Mouse (Mus musculus) liver, adult 2 months (tissue): ENCODE results near the gene Ets1. TPM values are rescaled to one million over a fixed set of nuclear protein-coding genes. Genes with fewer than 3 reads are reported as not detected.

ENCODE experiments used
- DNase-seq: peaks from one replicate; pipeline ENCODE4 v3.0.0-alpha.2; 2011; ENCODE audit warnings: low read depth, low spot score; ENCODE audit errors: extremely low read depth
- H3K27ac ChIP-seq: fragments of 200-500 bp; replicated peaks from 2 replicates; pipeline ENCODE4 v1.5.1; 2012; ENCODE audit warnings: low read depth, mild to moderate bottlenecking, control low read depth, inconsistent platforms, low read length; ENCODE audit not compliant: insufficient read depth
- H3K27me3 ChIP-seq: fragments of 200-500 bp; 2 replicates; pipeline ENCODE4 v1.6.1; 2012; ENCODE audit warnings: mild to moderate bottlenecking, moderate library complexity, low read length, inconsistent platforms; ENCODE audit not compliant: control insufficient read depth, insufficient read depth
- H3K36me3 ChIP-seq: fragments of 200-500 bp; 2 replicates; pipeline ENCODE4 v1.6.1; 2012; ENCODE audit warnings: low read length, inconsistent platforms; ENCODE audit not compliant: control insufficient read depth, insufficient read depth
- H3K4me1 ChIP-seq: fragments of 200-500 bp; 2 replicates; pipeline ENCODE4 v1.6.1; 2011; ENCODE audit warnings: low read length; ENCODE audit not compliant: control insufficient read depth, insufficient read depth
- H3K4me3 ChIP-seq: fragments of 200-500 bp; 2 replicates; pipeline ENCODE4 v1.5.1; 2011; ENCODE audit warnings: low read depth, mild to moderate bottlenecking, control low read depth, low read length, moderate library complexity; ENCODE audit not compliant: insufficient read depth
- H3K79me2 ChIP-seq: fragments of 200-500 bp; 2 replicates; pipeline ENCODE4 v1.6.1; 2012; ENCODE audit warnings: inconsistent platforms, mild to moderate bottlenecking, low read length, moderate library complexity; ENCODE audit not compliant: control insufficient read depth, insufficient read depth
- H3K9ac ChIP-seq: fragments of 200-500 bp; 2 replicates; pipeline ENCODE4 v1.6.1; 2012; ENCODE audit warnings: low read depth, mild to moderate bottlenecking, control low read depth, inconsistent platforms, low read length
- CTCF ChIP-seq: fragments of 200-500 bp; IDR thresholded peaks from 2 replicates; pipeline ENCODE4 v1.5.1; 2011; ENCODE audit warnings: low read depth, low read length, control low read depth
- POLR2A ChIP-seq: fragments of 200-500 bp; IDR thresholded peaks from 2 replicates; pipeline ENCODE4 v1.6.1; 2011; ENCODE audit warnings: low read length, control low read depth; ENCODE audit not compliant: insufficient read depth; ENCODE audit errors: extremely low read depth
- WGBS: fragments of 180-500 bp; shearing (Covaris S2); methylation state at CpG from one replicate; pipeline ENCODE4 v1.1.7; 2018; 5-methylcytosine and 5-hydroxymethylcytosine counted together
- polyA plus RNA-seq: library from polyadenylated mRNA; depleted of rRNA; stranded (reverse); fragments of >200 nt; gene quantifications from 2 replicates; pipeline ENCODE4 v1.2.3, GENCODE M21; 2012
- total RNA-seq: library from RNA; depleted of rRNA; stranded (reverse); fragments of >200 nt; gene quantifications from 2 replicates; pipeline ENCODE4 v1.2.3, GENCODE M21; 2014

The Ets1 gene
- total and polyA plus RNA-seq, 2 experiments: 7.6 to 18.8 TPM

DNA sequence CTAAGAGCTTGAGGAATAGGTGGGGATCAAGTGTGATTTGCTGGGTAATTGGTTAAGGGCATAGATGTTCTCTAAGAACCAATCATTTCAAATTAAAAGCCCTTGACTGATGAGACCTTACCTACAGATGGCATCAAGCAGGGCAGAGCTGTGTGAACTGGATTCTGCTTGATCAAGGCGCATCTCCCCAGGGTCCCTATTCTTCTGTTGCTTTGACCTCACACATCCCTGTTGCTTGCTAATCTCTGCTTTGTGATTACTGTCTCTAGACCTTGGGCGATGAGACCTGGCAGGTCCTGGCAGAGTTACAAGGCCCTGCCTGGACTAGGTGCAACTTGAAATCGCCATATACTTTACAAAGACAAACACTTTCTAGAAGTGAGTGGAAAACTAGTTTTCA, 9.0 kb downstream of the Ets1 start:
- Histone ChIP-seq H3K27ac (no peak overlapping the region), H3K79me2 (no peaks in the 10 kb centered on the region), H3K9ac (no peak overlapping the region), H3K36me3 (no peaks in the 10 kb centered on the region), H3K27me3 (no peaks in the 10 kb centered on the region; the same call in 1 of the 2 replicates), H3K4me1 (peaks cover 7% of the 10 kb centered on the region; the same call in 1 of the 2 replicates), H3K4me3 (no peak overlapping the region)
- 58% methylated on average over 3 of the region's 3 CpGs for WGBS
- no peak for DNase-seq
- TF ChIP-seq POLR2A (no peak), CTCF (no peak)

DNA sequence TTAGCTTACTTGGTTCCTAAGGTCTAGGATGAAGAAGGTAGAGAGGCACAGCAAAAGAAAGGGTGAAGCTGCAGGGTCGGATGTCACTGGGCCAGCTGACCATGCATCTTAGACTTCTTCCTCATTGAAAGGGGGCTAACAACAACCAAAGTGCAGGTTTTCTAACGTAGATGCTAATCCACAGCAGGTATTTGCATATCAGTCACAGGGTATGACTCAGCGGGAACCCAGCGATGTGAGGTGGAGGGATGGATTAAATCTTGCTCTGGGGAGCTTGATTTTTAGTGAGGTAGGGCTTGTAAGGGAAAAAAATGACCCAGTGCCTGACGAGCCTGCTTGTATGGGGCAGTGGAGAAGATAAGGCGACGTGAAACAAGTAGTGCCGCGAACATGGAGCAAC, 9.5 kb downstream of the Ets1 start:
- no peak for DNase-seq
- Histone ChIP-seq H3K27me3 (no peaks in the 10 kb centered on the region; the same call in 1 of the 2 replicates), H3K9ac (no peak overlapping the region), H3K79me2 (no peaks in the 10 kb centered on the region), H3K36me3 (no peaks in the 10 kb centered on the region), H3K27ac (peak overlapping the region; percentile 63), H3K4me3 (no peak overlapping the region), H3K4me1 (peaks cover 7% of the 10 kb centered on the region; the same call in 1 of the 2 replicates)
- 14% methylated on average over 9 of the region's 9 CpGs for WGBS
- no peak for TF ChIP-seq CTCF
- TF ChIP-seq POLR2A: no peak

DNA sequence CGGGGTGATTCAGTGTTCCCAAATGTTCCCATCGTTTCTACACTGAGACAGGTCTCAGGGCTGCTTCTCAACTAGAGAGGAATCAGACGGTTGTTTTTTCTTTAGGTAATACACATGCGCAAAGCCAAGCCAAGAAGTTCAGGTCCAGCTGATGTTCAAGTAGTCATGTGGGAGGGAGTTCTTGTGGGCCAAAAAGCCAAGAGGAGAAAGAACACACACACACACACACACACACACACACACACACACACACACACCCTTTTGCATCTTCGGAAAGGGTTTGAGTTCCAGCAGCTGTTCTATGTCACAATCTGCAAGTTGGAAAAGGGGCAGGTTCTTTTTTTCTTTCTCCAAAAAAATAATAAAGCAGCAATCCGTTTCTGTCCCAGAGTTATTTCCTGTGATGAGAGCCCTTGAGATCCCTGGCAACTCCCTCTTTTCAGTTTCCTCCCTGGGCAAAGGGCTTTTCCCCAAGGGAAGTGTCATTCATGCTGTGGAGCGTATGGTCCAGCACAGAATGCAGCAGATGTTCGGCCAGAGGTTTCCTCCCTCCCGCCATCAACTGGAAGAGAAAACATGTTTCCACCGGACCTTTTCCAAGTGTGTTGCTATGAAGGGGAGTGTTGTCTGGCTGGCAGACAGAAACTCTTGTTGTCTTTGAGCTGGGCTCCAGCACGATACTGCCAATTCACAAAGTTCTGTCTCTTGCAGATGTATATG, 10.7 kb downstream of the Ets1 start:
- WGBS: 57% methylated on average over 11 of the region's 11 CpGs
- Histone ChIP-seq H3K4me1 (peaks cover 7% of the 10 kb centered on the region; the same call in 1 of the 2 replicates), H3K9ac (peak overlapping the region; percentile 63), H3K4me3 (no peak overlapping the region), H3K79me2 (0 out of 2 replicates have a peak, but pooled peaks cover 2% of the 10 kb centered on the region), H3K27me3 (no peaks in the 10 kb centered on the region; the same call in 1 of the 2 replicates), H3K27ac (peak overlapping the region; percentile 91), H3K36me3 (no peaks in the 10 kb centered on the region)
- no peak for TF ChIP-seq CTCF
- no peak for TF ChIP-seq POLR2A
- peak; percentile 35 for DNase-seq

- Histone ChIP-seq H3K27ac (peak overlapping the region; percentile 15), H3K4me3 (no peak overlapping the region)
Measured at GRCm38 (mm10) chr9:32647506-32648250, 11.7 kb downstream of the Ets1 start.

DNA sequence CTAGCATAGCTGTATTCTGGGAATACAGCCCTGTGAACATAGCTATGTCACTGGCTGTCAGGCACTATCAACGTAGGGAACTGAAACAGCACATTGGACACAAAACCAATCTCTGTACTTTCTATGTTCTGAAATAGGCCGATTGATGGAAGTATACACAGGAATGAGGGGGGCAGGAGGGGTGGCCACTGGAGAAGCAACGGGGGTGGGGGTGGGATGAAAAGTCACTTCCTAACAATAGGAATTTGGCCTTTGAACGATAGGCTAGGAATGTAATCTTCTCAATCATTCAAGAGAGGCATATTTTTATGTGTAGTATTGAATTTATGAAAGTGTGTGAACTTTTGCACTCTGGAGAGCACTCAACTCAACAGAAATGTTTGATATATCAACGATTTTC, 12.3 kb downstream of the Ets1 start:
- peak overlapping the region; percentile 15 for H3K27ac ChIP-seq
- H3K9ac ChIP-seq: no peak overlapping the region
- DNase-seq: no peak
- no peak overlapping the region for H3K4me3 ChIP-seq
- 0 out of 2 replicates have a peak, but pooled peaks cover 2% of the 10 kb centered on the region for H3K79me2 ChIP-seq
- no peaks in the 10 kb centered on the region; the same call in 1 of the 2 replicates for H3K27me3 ChIP-seq
- H3K4me1 ChIP-seq: peaks cover 7% of the 10 kb centered on the region; the same call in 1 of the 2 replicates
- H3K36me3 ChIP-seq: no peaks in the 10 kb centered on the region
- TF ChIP-seq CTCF (no peak), POLR2A (no peak)
- WGBS: 59% methylated on average over 5 of the region's 5 CpGs

More at GRCm38 (mm10) chr9:32647506-32648250, 11.7 kb downstream of the Ets1 start:
- WGBS: 63% methylated on average over 7 of the region's 7 CpGs
- TF ChIP-seq POLR2A (no peak), CTCF (no peak)
- H3K4me1 ChIP-seq: peaks cover 7% of the 10 kb centered on the region; the same call in 1 of the 2 replicates
- no peak for DNase-seq
- H3K79me2 ChIP-seq: 0 out of 2 replicates have a peak, but pooled peaks cover 2% of the 10 kb centered on the region
- no peaks in the 10 kb centered on the region for H3K36me3 ChIP-seq
- H3K9ac ChIP-seq: no peak overlapping the region
- no peaks in the 10 kb centered on the region; the same call in 1 of the 2 replicates for H3K27me3 ChIP-seq
